Mouse (Mus musculus) 3T3-L1 (cell line): Measurements from ENCODE around the gene Ctu2.
A peak's percentile ranks its signal among the peaks of the same experiment; 100 is the strongest.

Source experiments
- DNase-seq: peaks from one replicate; pipeline ENCODE4 v3.0.0-alpha.2; 2015; ENCODE audit warnings: low read depth, low spot score

The Ctu2 gene

DNA sequence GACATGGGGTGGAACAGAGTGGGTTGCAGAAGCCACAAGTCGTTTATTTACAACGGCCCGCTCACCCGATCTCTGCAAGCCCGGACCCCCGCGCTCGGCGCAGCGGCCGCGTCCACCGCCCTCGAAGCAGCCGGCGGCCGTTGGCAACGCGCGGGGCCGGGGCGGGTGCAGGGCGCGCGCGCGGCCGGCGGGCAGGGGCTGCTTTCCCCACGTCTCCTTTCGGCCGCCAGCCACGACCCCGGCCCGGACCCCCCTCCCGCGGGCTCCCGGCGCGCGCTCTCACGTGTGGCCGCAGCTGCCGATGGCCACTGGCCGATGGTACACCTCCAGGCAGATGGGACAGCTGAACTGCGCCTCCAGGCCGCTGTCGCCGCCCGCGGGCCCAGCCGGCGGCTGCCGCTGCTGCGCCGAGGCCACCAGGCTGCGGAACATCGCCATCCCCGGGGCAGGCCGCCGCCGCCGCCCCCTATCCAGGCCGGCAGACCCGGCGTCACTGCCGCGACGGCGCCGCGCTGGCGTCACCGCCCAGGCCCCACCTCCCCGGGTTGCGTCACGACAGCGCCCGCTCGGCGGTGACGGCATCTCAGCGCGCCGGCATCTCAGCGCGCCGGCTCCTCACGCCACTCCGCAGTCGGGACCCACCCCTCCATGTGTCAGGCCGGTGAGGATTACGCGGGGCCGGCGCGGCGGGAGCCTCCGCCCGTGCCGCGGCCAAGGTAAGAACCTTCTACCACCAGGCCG lies at the start of gene Ctu2, which contains the start of gene Rnf166:
TSS of gene Ctu2 (plus strand) at position 564 of the 741 bp plus-strand sequence.
TSS of gene Rnf166 (minus strand) at position 485 of the 741 bp plus-strand sequence.
- DNase-seq, result peak; percentile 77

DNA sequence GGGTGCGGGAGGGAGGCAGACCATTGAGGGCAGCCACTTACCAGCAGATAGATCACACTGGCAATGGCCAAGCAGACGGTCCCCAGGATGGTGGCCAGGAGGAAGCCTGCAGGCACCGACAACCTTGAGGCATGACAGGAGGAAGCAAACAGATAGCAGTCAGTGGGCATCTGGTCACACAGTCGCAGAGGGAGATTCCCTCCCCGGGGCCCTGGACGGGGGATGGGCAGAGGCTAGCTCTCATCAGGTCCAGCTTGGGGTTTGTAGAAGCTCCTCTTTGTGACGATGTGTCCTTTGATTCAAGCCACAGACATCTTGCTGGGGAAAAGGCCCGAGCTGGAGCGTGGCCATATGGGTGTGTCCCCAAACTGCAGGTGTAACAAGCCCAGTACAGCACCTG lies 49.8 kb upstream of the Ctu2 start:
- no peak for DNase-seq

DNA sequence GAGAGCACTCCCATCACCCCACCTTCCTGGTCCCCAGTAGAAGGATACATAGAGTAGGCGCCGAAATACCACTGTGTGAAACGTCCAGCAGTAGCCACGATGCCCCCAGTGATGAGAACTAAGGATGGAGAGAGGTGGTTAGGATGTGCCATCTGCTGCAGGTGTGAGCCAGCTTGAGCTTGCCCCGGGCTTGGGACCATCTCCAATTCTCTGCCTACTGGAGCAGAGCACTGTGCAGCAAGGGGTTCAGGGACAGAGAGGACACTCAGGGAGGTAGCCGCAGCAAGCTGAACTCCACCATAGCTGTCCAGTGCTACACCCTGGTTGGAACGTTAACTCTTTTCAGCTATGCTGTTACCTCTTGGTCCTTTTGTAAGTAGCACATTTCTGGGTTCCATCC lies 48.3 kb upstream of the Ctu2 start:
- DNase-seq, result no peak

DNA sequence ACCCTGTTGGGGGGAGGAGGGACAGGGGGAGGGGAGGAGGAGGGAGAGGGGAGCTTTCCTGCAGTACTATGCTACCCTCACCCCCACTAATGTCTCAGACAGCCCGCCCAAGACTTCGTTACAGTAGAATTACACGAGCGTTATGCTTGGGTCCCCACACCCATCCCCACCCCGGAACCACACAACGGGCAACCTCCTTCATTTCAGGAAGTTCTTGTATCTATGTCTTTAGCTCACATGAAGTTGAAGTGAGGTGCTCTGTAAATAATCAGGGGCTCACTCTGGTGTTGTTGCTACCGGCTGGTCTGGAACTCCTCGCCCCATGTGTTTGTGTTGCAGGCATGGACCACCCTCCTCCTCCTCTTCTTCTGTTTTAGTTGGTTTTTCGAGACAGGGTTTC lies 47.8 kb upstream of the Ctu2 start:
- no peak for DNase-seq

DNA sequence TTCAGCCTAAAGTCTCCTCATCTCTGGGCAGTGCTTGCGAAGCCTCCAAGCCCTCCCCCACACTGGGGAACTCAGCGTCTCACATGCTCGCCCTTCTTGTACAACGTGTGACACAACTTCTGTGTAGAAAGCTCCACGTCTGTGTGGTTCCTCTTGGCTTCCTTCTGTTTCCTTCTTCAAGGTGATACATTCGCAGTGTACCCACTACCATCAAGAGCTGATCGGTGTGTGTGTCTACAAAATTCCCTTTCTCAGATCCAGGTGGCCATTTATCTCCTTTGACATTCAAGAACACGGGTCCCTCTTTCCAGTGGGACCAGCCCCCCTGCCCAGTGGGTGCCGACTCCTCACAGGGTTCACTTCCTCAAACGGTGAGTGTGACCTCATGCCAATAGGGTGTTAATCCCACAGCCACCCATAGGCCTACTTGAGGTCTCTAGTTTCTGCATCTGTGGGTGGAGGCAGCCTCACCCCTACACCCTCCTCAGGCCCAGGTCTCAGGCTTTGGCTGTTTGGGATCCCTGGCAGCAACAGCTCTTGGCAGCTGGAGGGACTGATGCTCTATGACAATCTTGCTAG lies 45.8 kb upstream of the Ctu2 start:
- no peak for DNase-seq

DNA sequence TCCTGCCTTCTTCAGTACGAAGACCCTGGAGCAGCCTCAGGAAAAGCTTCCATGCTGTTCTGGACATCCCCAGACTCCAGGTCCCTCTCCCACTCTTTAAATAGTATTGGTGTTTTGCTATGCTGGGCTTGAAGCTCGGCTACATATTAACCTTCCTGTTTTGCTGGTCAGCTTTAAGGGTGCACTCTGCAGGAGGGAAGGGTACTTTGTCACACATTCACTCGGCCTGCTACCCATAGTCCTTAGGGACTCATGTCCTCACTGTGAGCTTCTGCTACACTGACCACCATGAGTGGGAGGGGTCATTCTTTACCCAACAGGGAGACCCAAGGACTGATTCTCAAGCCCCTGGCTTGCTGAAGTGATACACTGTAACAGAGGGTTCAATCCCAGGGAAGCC lies 45.3 kb upstream of the Ctu2 start:
- no peak for DNase-seq

DNA sequence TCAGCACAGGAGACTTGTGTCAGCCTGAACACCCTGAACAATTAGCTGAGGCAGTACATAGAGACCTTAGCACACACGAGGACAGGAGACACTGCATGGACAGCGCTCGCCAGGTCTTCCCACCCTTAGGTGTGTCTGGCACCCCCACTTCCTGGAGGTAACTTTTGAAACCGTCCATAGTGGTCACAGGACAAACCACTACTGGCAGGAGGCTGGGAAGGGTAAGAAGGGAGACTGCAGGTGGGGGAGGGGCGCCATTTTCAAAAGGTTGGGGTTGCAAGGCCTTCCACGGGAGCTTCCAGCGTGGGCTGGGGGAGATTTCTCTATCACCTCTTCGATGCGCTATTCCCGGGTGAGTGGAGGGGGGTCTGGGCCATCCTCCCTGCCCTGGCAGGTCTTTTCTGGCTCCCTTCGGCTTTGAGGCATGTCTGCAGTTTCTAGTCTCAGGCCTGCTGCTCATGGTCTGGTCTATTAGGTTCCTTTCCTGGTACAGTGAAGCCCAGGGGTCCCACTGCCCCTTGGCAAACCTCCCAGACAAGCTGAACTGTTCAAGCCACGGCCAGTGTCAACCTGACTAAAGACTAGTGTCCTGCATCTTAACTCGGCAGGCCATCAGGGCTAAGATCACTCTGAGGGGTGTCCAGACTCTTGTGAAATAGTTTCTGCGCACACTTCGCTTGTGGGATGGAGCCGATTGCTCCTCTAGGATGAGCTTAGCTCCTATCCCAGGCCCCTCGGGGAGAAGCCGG lies 44.1 kb upstream of the Ctu2 start:
- DNase-seq, result no peak

DNA sequence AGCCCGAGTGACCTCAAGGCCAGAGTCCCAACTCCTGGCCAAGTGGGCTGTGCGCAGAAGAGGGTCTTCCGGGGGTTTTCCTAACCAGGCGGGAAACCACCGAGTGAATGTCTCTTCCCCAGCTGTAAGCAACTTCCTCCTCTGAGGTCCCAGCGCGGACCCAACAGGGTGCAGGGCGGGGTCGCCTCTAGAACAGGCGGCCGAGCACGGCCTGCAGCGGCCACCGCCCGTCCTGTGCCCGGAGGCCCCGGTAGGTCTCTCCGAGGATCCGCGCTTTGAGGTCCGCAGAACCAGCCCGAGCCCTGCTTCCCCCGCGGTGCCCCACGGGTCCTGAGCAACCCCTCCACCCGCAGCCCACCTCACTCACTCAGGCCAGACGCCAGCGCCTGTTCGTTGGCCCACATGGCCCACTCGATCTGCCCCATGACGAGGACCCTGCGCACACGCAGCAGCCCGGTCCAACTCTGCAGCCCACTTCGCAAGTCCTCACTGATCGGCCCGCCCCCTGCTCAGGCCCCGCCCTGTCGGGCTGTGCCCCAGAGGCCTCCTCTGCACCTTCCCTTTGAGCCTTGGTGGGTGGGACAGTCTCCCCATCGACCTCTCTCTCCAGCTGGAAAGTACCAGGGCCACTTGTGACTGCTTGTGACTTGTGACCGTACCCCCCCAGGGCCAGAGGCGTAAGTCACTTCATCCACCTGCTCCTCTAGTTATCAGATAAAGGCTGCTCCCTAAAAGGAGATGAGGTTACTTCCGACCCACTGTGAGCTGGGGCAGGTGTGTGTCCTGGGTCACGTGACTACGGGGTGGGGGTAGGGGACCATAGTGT lies 43.3 kb upstream of the Ctu2 start, which contains the start of gene Cyba:
TSS of gene Cyba (minus strand) at position 488 of the 826 bp plus-strand sequence.
- no peak for DNase-seq

DNA sequence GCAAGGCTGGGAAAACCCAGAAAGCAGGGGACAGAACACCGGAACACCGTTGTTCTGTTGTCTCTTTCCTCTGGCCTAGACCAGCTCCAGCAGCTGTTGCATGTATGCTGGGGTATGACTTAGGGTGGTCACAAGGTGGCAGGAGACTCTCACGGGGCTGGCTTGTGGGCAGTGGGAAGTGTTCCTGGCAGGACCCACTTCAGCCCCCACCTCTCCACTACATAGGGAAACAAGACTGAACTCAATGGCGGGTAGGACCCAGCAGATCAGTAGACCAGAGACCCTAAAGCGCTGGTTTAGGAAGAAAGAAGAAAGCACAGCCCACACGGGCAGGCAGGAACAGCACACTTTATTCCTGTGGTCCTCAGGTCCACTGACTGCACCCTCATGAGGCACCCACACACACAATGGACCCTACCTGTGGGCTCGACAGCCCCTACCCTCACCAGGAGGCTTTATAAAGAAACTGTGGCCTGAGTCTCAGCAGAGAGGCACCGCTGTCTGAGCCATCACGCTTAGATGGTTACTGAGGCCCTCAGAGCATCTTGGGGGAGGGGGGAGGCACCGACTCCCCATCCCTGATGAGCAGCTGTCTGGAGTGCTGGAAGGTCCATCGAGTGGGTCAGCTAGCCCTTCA lies 42.6 kb upstream of the Ctu2 start:
- DNase-seq, result no peak

DNA sequence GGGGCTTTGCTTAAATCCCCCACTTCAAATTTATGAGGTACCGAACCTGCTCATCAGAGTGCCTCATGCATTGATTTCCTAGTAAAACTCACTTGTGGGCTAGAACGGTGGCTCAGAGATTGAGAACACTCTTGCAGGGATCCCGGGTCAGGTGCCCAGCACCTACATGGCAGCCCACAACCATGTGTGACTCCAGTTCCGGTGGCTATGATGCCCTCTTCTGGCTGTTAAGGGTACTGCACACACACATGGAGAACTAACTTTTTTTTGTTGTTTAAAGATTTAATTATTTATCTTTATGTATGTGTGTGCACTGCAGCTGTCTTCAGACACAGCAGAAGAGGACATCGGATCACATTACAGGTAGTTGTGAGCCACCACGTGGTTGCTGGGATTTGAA lies 40.6 kb upstream of the Ctu2 start:
- peak; percentile 20 for DNase-seq

DNA sequence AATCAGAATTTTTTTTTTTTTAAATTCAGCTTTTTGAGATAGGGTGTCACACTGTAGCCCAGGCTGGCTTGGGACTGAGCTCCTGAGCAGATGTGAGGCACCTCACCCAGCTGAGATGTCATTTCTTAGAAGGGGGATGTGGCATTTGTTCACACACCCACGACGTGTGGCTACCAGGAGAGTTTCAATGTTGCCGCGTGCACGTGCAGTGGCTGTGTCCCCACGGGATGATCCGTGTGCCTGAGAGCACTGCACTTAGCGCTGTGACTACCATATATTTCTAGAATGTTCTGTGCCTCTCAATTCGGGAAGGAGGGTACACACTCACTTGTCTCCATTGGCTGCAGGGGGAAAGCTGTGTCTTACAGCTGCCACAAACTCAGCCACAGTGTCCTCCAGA lies 39.8 kb upstream of the Ctu2 start:
- DNase-seq, result no peak

DNA sequence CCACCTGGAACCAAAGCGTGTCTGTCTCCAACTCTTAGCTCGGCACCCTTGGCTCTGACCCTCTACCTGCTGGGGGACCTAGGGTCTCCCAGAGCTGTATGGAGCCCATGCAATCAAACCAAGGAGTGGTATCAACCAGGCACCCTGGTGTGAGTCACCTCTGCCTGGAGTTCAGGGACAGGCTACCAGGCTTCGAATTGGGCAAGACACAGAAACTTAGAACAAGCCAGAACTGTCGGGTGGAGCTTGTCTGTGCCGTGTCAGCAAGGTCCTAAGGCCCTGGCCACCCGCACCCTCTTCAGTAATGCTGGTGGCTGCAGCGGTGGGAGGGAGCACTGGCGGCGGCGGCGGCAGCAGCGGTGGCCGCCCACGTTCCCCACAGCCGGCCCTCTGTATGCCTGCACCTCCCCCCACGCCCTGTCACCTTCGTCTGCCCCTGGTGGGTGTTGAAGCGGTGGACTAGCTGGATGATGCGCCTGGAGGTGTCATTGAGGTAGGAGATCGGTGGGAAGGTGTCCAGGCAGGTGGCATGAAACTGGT lies 39.3 kb upstream of the Ctu2 start:
- DNase-seq, result no peak

DNA sequence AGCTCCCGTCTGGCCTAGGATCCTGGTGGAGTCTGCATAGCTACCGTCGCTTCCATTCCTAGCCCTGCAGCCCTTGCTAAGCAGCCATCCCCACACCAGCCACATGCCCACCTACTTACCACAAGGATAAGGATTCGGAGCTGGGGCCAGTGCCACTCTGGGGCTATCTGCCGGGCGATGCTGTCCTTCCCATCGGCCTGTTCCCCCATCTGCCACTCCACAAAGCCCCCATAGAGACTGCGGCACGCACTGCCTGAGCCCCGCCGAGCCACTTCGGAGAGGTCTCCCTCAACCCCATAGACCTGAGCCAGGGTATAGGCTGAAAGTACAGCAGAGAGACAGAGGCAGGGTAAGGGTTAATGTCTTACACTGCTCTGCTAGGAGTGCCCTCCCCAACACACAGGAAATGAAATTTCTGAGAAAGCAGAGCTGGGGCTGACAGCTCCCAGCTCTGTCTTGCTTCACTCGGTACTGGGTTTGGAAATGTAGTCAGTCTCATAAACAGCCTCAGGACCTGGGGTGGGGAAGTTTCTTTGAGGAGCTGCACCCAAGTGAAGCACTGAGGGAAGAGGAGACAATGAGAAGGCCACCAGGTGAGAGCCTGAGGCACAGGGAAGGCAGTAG lies 38.1 kb upstream of the Ctu2 start:
- DNase-seq, result no peak

DNA sequence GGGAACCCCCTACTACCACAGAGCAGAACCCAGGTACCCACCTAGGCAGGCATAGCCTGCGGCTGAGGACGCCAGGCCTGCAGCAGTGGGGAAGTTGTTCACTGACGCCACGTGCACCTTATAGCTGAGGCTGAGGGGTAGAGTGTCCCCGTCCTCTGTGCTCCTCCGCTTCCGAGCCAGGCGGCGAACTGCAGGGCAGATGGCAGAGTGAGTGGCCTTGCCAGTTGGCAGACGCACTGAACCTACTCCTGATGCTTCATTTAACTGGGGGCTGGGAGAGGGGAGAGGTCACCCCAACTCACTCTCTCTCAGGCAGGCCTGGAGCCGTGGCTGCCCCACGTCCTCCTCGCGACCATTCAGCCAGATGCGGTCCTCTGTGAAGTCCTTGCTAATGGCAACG lies 36.6 kb upstream of the Ctu2 start:
- DNase-seq, result no peak

DNA sequence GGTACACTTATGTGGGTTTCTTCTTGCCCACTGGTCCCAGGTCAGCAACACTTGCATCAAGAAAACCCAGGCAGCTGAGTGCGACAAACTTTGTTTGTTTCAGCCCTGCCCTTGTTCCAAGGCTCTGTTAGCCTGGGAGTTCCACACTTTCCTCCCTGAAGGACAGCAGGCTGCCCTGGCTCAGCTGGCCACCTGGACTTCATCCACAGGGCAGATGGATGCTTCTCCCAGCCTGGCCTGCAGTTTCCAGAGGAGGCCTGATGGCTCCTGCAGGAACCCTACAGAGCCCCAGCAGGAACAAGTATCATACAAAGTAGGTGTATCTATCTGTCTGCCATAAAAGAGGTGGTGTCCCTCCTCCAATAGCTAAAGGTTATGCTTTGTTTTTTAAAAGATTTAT lies 34.6 kb upstream of the Ctu2 start:
- no peak for DNase-seq

DNA sequence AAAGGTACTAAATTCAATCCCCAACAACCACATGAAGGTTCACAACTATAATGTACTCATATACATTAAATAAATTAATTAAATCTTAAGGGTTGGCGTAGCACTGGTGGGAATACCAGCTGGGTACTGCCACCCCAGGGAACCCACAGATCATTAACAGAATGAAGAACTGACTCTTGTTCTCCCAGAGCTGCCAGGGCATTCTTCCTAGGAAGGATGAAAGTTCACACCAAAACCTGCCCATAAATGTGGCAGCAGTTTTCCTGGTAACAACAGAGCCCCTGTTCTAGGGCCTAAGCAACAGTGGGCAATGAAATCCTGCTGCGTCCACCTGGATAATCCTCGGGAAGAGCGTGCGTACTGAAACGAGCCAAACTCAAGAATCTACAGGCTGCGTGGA lies 33.6 kb upstream of the Ctu2 start:
- no peak for DNase-seq

DNA sequence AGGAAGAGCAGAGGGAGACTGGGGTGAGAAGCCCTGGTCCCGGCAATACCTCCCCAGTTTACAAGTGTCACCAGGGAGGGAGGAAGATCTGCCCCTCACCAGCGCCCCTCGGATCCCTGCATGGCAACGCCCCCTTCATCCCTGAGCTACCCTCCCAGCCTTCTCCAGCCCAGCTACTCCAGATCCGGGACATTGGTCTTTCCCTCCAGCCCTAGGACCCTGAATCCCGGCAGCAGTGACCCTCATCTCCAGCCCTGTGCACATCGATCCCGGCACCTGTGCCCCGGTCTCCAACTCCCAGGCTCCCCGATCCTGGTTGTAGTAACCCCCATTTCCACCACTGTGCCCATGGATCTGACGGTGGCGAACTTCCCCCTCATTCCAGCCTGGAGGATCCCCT lies 33.2 kb upstream of the Ctu2 start:
- DNase-seq, result no peak

DNA sequence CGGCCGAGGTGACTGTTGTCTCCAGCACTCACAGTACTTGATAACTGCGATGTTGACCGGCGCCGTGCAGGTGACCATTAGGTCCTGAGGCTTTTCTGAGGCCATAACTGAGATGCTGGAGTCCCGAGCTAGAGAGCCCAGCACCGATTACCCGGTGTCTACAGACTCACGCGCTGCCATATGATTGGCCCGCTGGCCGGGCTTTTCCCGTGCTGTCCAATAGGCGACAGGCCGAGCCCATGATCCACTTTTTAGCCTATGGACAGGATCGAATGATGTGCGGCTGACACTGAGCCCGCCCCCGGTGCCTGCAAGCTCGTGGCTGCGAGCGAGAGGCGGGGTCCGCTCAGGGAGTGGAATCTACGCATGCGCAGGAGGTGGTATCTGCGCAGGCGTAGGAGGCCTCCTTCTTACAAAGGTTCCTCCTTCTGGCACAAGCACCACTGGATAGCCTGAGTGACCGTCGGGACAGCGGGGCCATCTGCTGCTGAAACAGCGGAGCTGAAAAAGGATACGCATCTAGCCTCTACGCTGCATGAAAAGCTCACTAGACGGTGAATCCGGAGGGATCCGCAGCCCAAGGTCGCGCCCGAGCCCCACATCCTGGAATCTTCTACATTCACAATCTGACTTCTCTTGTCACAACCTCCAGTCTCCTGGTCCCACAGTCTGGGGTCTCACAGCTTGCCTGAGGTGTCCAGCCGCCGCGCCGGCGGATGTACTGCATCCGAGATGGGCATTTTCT lies 32.5 kb upstream of the Ctu2 start, which contains the start of gene Mvd:
TSS of gene Mvd (minus strand) at position 161 of the 745 bp plus-strand sequence.
- peak; percentile 99 for DNase-seq

DNA sequence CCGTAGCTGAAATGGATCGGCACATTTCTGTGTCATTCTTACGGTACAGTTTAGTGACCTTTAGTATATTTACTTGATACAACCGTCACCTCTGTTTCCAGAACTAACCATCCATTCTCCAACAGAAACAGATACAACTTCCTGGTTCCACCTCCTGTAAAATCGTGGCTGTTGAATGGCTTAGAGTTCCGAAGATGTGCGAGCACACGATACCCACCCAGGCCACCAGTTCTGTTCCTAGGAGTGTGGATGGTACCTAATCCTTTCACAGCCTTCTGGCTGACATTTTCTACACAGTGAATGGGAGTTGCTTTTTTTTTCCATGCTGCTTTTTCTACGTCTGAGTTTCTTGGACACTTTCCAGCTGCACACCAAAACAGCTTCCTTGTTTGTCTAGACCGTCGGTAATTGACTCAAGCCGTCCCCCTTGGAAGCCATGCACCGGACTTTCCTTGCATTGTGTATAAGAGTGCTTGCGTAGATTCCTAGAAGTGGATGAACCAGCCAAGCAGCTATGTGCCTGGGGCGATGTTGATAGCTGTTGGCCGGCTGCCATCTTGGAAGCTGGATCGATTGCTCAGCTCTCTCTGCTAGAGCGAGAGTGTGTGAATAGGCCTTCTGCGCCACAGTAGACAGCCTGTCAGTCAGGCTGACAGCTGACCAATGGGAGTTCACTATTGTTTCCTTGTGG lies 31.7 kb upstream of the Ctu2 start:
- peak; percentile 96 for DNase-seq
